18 mouse cellular contexts compared by ENCODE assay signal in genomic region chr15:74055676-74056346, GRCm38 (mm10).
DNase-seq lines count a peak whose midpoint lies in the region; ATAC-seq and TF ChIP-seq lines count a peak whose summit lies in the region.
"Had no signal": no experiment of that assay in that cellular context is flagged by ENCODE, and none has a peak within 500 bp of the region (broad histone marks: within the 10 kb centered on the region; RNA-seq: fewer than 3 reads in every experiment).

No protein-coding gene starts in this region.

- H3K9me3 ChIP-seq in forebrain, embryonic 14.5 days (replicated peaks; ENCODE audit: control insufficient read depth, low read length) = no peaks in the 10 kb centered on the region
- no peaks in the 10 kb centered on the region for H3K9me3 ChIP-seq in forebrain, embryonic 10.5 days
- H3K9me3 ChIP-seq in neural tube, embryonic 14.5 days (ENCODE audit: control insufficient read depth, low read length) = no peaks in the 10 kb centered on the region
- H3K9me3 ChIP-seq: heart, embryonic 15.5 days; intestine, embryonic 15.5 days; kidney, embryonic 15.5 days; neural tube, embryonic 12.5 days had no signal

- WGBS in forebrain, embryonic 14.5 days = 79% methylated on average over 11 of the region's 11 CpGs
- WGBS in forebrain, embryonic 10.5 days = 89% methylated on average over 11 of the region's 11 CpGs
- 11% methylated on average over 11 of the region's 11 CpGs for WGBS in cerebellum, adult 2 months
- WGBS in neural tube, embryonic 14.5 days = 41% methylated on average over 11 of the region's 11 CpGs

- H3K4me2 ChIP-seq in forebrain, embryonic 14.5 days (ENCODE audit: low read length) = no peak overlapping the region
- H3K4me2 ChIP-seq in neural tube, embryonic 14.5 days (ENCODE audit: low read depth, low read length) = no peak overlapping the region
- H3K4me2 ChIP-seq: heart, embryonic 15.5 days; intestine, embryonic 15.5 days; kidney, embryonic 15.5 days; neural tube, embryonic 12.5 days had no signal

- peak; percentile 27 for DNase-seq in forebrain, embryonic 14.5 days (ENCODE audit: low spot score)
- no peak for DNase-seq in forebrain, embryonic 10.5 days (ENCODE audit: extremely low spot score, low spot score)
- peak; percentile 35 for DNase-seq in left cerebral cortex, postnatal 4 days
- no peak for DNase-seq in left cerebral cortex, postnatal 14 days (ENCODE audit: low spot score in 2 of 2)
- peak; percentile 42 to 52 for DNase-seq in cerebellum, adult 2 months
- DNase-seq in left cerebral cortex, adult 11 months (ENCODE audit: low spot score) = no peak
- DNase-seq: adrenal gland, postnatal 10 days; gastrocnemius, postnatal 14 days; heart, adult 2 months; liver; lung, adult 2 months; lung, postnatal 36 days; thymus, postnatal 4 days had no signal

- TF ChIP-seq CTCF in cerebellum, adult 2 months (IDR thresholded peaks at IDR 0.05; ENCODE audit: borderline replicate concordance, insufficient read depth, low read depth, low read length) = no peak

- no peak for TF ChIP-seq POLR2A in cerebellum, adult 2 months (IDR thresholded peaks at IDR 0.05; ENCODE audit: borderline replicate concordance, insufficient read depth, low read length)

- H3K27ac ChIP-seq in forebrain, embryonic 14.5 days (ENCODE audit: low read depth, low read length) = no peak overlapping the region
- no peak overlapping the region for H3K27ac ChIP-seq in forebrain, embryonic 10.5 days
- H3K27ac ChIP-seq in cerebellum, adult 2 months (ENCODE audit: insufficient read depth, low read length) = no peak overlapping the region
- H3K27ac ChIP-seq in neural tube, embryonic 14.5 days (ENCODE audit: low read depth, low read length) = peak overlapping the region; percentile 44
- H3K27ac ChIP-seq: heart, adult 2 months; heart, embryonic 15.5 days; intestine, embryonic 15.5 days; kidney, embryonic 15.5 days; neural tube, embryonic 12.5 days had no signal

- H3K4me1 ChIP-seq in forebrain, embryonic 14.5 days (ENCODE audit: control insufficient read depth, insufficient read depth, low read length) = 0 out of 2 replicates have a peak, but pooled peaks cover 6% of the 10 kb centered on the region
- peaks cover 20% of the 10 kb centered on the region for H3K4me1 ChIP-seq in forebrain, embryonic 10.5 days
- peaks cover 28% of the 10 kb centered on the region for H3K4me1 ChIP-seq in cerebellum, adult 2 months (ENCODE audit: control insufficient read depth, insufficient read depth, low read length)
- 0 out of 2 replicates have a peak, but pooled peaks cover 10% of the 10 kb centered on the region for H3K4me1 ChIP-seq in neural tube, embryonic 14.5 days (ENCODE audit: control insufficient read depth, insufficient read depth, low read length)
- H3K4me1 ChIP-seq: heart, embryonic 15.5 days; intestine, embryonic 15.5 days; kidney, embryonic 15.5 days; neural tube, embryonic 12.5 days had no signal

- no peak overlapping the region for H3K9ac ChIP-seq in forebrain, embryonic 14.5 days (ENCODE audit: low read length)
- H3K9ac ChIP-seq in neural tube, embryonic 14.5 days (replicated peaks; ENCODE audit: low read depth, low read length) = no peak overlapping the region
- H3K9ac ChIP-seq: heart, embryonic 15.5 days; intestine, embryonic 15.5 days; kidney, embryonic 15.5 days; neural tube, embryonic 12.5 days had no signal

- intact Hi-C loops in left cerebral cortex, postnatal 4 days (cut with DNase I) = no loop called here
- intact Hi-C loops in left cerebral cortex, postnatal 14 days (cut with DNase I) = loop anchor here (5.0 kb wide), 1 partner anchor 121 kb away; no protein-coding TSS in a partner anchor

- no peak overlapping the region for H3K4me3 ChIP-seq in forebrain, embryonic 14.5 days (ENCODE audit: low read depth, low read length)
- no peak overlapping the region for H3K4me3 ChIP-seq in forebrain, embryonic 10.5 days
- no peak overlapping the region for H3K4me3 ChIP-seq in cerebellum, adult 2 months (replicated peaks; ENCODE audit: insufficient read depth, low read depth, low read length)
- H3K4me3 ChIP-seq in neural tube, embryonic 14.5 days (ENCODE audit: low read depth, low read length) = no peak overlapping the region
- H3K4me3 ChIP-seq: heart, adult 2 months; heart, embryonic 15.5 days; intestine, embryonic 15.5 days; kidney, embryonic 15.5 days; neural tube, embryonic 12.5 days had no signal

- H3K27me3 ChIP-seq in forebrain, embryonic 14.5 days (replicated peaks; ENCODE audit: control insufficient read depth, insufficient read depth, low read length) = no peaks in the 10 kb centered on the region
- peaks cover 17% of the 10 kb centered on the region for H3K27me3 ChIP-seq in forebrain, embryonic 10.5 days (ENCODE audit: poor library complexity, severe bottlenecking)
- no peaks in the 10 kb centered on the region; the same call in 1 of the 2 replicates for H3K27me3 ChIP-seq in cerebellum, adult 2 months (ENCODE audit: control insufficient read depth, insufficient read depth, low read length)
- H3K27me3 ChIP-seq in neural tube, embryonic 14.5 days (ENCODE audit: control insufficient read depth, insufficient read depth, low read length) = no peaks in the 10 kb centered on the region
- H3K27me3 ChIP-seq: neural tube, embryonic 12.5 days had no signal

- no peak for ATAC-seq in forebrain, embryonic 14.5 days
- peak; percentile 53; the same call in 1 of the 2 replicates for ATAC-seq in neural tube, embryonic 14.5 days (ENCODE audit: low read depth)
- ATAC-seq: intestine, embryonic 15.5 days had no signal

- H3K36me3 ChIP-seq in forebrain, embryonic 14.5 days (ENCODE audit: control insufficient read depth, insufficient read depth, low read length) = no peaks in the 10 kb centered on the region
- no peaks in the 10 kb centered on the region for H3K36me3 ChIP-seq in forebrain, embryonic 10.5 days (replicated peaks)
- H3K36me3 ChIP-seq in neural tube, embryonic 14.5 days (ENCODE audit: control insufficient read depth, insufficient read depth, low read length) = no peaks in the 10 kb centered on the region
- H3K36me3 ChIP-seq: heart, embryonic 15.5 days; intestine, embryonic 15.5 days; kidney, embryonic 15.5 days; neural tube, embryonic 12.5 days had no signal

Comparison
In these comparisons a context has a peak if more than half of its experiments do, and no peak if none do; other contexts are left out.
1. DNase-seq: peak in forebrain, embryonic 14.5 days (single experiment), left cerebral cortex, postnatal 4 days (single experiment) and cerebellum, adult 2 months (2 of 2); none in forebrain, embryonic 10.5 days (single experiment), left cerebral cortex, postnatal 14 days (0 of 2) and left cerebral cortex, adult 11 months (single experiment).